Mouse (Mus musculus) G1E (cell line): Measurements from ENCODE around the gene Lhfpl3.

Experiments used
- CTCF ChIP-seq: IDR thresholded peaks from 2 replicates; pipeline ENCODE4 v1.5.1; 2012; ENCODE audit warnings: low read depth, low read length, inconsistent platforms, mixed read lengths
- POLR2AphosphoS5 ChIP-seq: IDR thresholded peaks from 2 replicates; pipeline ENCODE4 v1.6.1; 2012; ENCODE audit warnings: low read depth, low read length, inconsistent platforms; ENCODE audit not compliant: insufficient replicate concordance
- TAL1 ChIP-seq: conservative IDR thresholded peaks from 2 replicates; pipeline ENCODE4 v1.6.1; 2012; ENCODE audit warnings: low read depth, low read length, inconsistent platforms, mixed read lengths

DNA sequence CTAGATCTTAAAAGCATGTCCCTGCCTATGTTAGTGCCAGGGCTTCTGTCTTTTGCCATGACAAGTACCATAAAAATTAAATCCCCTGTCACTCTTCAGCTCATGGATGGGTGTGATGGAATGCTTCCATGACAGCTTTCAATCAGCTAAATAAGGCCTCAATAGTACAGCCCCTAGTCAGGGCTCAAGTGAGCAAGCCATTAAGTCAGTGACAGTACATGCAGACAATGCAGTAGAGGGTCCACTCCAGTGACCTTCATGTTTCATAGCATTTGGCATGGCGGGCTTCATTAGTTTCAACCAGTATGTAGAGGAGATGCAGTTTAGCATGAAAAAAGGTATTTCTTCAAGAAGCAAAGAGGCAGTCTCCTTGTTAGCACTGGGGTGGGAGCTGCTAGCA lies 420.8 kb downstream of the Lhfpl3 start:
- TF ChIP-seq CTCF (no peak), POLR2AphosphoS5 (no peak), TAL1 (no peak)
